Mouse (Mus musculus) E14TG2a.4 (cell line): ENCODE data around the gene Gm42417.

ENCODE experiments used
- CTCF ChIP-seq: conservative IDR thresholded peaks from 2 replicates; pipeline ENCODE4 v1.5.1; 2014; ENCODE audit warnings: low read length
- NANOG ChIP-seq: IDR thresholded peaks from 2 replicates; pipeline ENCODE4 v1.6.1; 2014; ENCODE audit warnings: borderline replicate concordance, low read length, mixed read lengths

GRCm38 (mm10) chr1:36546888-36547471 is 7.8 kb upstream of the Gm42417 start, which contains the start of gene Ankrd39:
- TF ChIP-seq CTCF (peak; percentile 86), NANOG (no peak)
